Mouse (Mus musculus) intestine, embryonic 14.5 days (tissue): Measurements from ENCODE around the gene Rnf5. TPM values are rescaled to one million over a fixed set of nuclear protein-coding genes. Genes with fewer than 3 reads are reported as not detected.

Source experiments
- ATAC-seq: fragments of 200-750 bp; cut with Nextera tagmentation; replicated peaks from 2 replicates; pipeline ENCODE4 v1.8.0; 2017; ENCODE audit warnings: low read depth, moderate number of reproducible peaks, moderate TSS enrichment, moderate library complexity; ENCODE audit not compliant: low FRiP score, low TSS enrichment
- DNase-seq: peaks from one replicate; pipeline ENCODE4 v3.0.0-alpha.2; 2018; ENCODE audit warnings: low spot score
- H3K27ac ChIP-seq: fragments of 300-500 bp; sonication (generic); 2 replicates; pipeline ENCODE4 v1.5.1; 2014; ENCODE audit warnings: low read depth, mild to moderate bottlenecking, control low read depth
- H3K27me3 ChIP-seq: fragments of 300-500 bp; sonication (generic); replicated peaks from 2 replicates; pipeline ENCODE4 v1.6.1; 2014; ENCODE audit warnings: low read length, control low read depth; ENCODE audit not compliant: control insufficient read depth, insufficient read depth
- H3K36me3 ChIP-seq: fragments of 300-500 bp; sonication (generic); 2 replicates; pipeline ENCODE4 v1.6.1; 2014; ENCODE audit warnings: low read length, control low read depth; ENCODE audit not compliant: control insufficient read depth, insufficient read depth
- H3K4me1 ChIP-seq: fragments of 300-500 bp; sonication (generic); replicated peaks from 2 replicates; pipeline ENCODE4 v1.6.1; 2014; ENCODE audit warnings: low read length, control low read depth, mixed read lengths; ENCODE audit not compliant: control insufficient read depth, insufficient read depth
- H3K4me2 ChIP-seq: fragments of 300-500 bp; sonication (generic); 2 replicates; pipeline ENCODE4 v1.6.1; 2014; ENCODE audit warnings: low read length
- H3K4me3 ChIP-seq: fragments of 300-500 bp; sonication (generic); 2 replicates; pipeline ENCODE4 v1.5.1; 2014; ENCODE audit warnings: low read depth, low read length, control low read depth, mixed read lengths
- H3K9ac ChIP-seq: fragments of 300-500 bp; sonication (generic); 2 replicates; pipeline ENCODE4 v1.6.1; 2014; ENCODE audit warnings: mild to moderate bottlenecking, low read length
- H3K9me3 ChIP-seq: fragments of 300-500 bp; sonication (generic); 2 replicates; pipeline ENCODE4 v1.6.1; 2016; ENCODE audit warnings: low read length, control low read depth; ENCODE audit not compliant: control insufficient read depth
- WGBS: fragments of 180-500 bp; shearing (Covaris S2); extraction: QIAGEN DNeasy Blood & Tissue Kit; methylation state at CpG from one replicate; pipeline ENCODE4 v1.1.7; 2014; 5-methylcytosine and 5-hydroxymethylcytosine counted together
- polyA plus RNA-seq: library from polyadenylated mRNA; unstranded; fragments of >200 nt; fragmentation: Nextera tagmentation; extraction: Ambion mirVana; gene quantifications from 2 replicates; pipeline ENCODE4 v1.2.1, GENCODE M21; 2014

The Rnf5 gene
- polyA plus RNA-seq, 1 experiment from 2014 or later: 110 TPM

DNA sequence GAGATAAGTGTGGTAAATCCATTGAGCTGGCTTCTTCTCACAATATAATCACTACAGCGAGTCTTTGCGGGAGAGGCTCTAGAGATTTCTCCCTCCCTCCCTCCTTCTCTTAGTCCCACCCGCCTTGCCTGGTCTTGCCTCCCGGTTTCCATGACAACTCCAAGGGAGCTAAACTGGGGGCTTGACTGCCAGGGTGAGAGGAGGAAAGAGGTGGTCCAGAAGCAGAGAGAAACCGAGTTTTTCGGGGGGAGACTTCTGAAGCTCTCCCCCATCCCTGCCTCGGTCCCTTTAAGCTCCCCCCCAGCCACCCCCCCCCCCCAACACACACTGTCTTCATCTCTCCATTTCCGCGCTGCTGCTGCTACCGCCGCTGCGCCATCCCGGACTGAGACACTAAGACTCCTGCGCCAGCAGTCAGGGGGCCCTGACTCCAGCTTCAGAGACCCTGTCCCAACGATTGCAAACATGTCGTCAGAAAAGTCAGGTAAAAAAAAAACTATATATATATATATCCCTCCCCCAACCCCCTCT, 25.8 kb upstream of the Rnf5 start, which contains the start of gene Prrt1:
TSS of gene Prrt1 (plus strand) at position 313 of the 531 bp plus-strand sequence.
- Histone ChIP-seq H3K4me1 (peaks cover 45% of the 10 kb centered on the region), H3K27ac (peak within 1 kb of the TSS; percentile 95), H3K4me3 (peak within 1 kb of the TSS; percentile 71), H3K9me3 (no peaks in the 10 kb centered on the region), H3K36me3 (0 out of 2 replicates have a peak, but pooled peaks cover 8% of the 10 kb centered on the region), H3K4me2 (peak within 1 kb of the TSS; percentile 76), H3K9ac (peak within 1 kb of the TSS; percentile 70), H3K27me3 (peaks cover 36% of the 10 kb centered on the region)
- WGBS: 4% methylated on average over 16 of the region's 16 CpGs
- DNase-seq (no peak), ATAC-seq (no peak)

DNA sequence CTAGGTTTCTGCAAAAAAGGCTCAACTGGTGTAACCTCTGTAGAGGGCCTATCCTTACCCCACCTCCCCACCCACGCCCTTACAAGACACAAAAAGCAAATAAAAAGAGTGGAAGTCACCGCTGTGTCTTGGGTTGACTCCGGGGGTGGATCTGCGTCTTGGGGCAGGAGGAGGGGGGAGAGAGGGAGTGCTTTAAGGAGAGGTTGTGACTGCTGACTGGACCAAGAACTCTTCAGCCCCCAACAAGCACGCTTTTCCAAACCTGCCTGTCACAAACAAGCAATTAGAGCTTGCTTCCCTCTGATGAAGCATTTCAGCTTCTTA, 25.1 kb upstream of the Rnf5 start:
- DNase-seq (no peak), ATAC-seq (no peak)
- H3K36me3 ChIP-seq: peaks cover 8% of the 10 kb centered on the region; the same call in 1 of the 2 replicates
- H3K4me3 ChIP-seq: peak overlapping the region; percentile 71
- no peaks in the 10 kb centered on the region for H3K9me3 ChIP-seq
- peaks cover 45% of the 10 kb centered on the region for H3K4me1 ChIP-seq
- H3K9ac ChIP-seq: peak overlapping the region; percentile 70
- peaks cover 36% of the 10 kb centered on the region for H3K27me3 ChIP-seq
- 26% methylated on average over 5 of the region's 5 CpGs for WGBS
- peak overlapping the region; percentile 76 for H3K4me2 ChIP-seq
- H3K27ac ChIP-seq: peak overlapping the region; percentile 95

DNA sequence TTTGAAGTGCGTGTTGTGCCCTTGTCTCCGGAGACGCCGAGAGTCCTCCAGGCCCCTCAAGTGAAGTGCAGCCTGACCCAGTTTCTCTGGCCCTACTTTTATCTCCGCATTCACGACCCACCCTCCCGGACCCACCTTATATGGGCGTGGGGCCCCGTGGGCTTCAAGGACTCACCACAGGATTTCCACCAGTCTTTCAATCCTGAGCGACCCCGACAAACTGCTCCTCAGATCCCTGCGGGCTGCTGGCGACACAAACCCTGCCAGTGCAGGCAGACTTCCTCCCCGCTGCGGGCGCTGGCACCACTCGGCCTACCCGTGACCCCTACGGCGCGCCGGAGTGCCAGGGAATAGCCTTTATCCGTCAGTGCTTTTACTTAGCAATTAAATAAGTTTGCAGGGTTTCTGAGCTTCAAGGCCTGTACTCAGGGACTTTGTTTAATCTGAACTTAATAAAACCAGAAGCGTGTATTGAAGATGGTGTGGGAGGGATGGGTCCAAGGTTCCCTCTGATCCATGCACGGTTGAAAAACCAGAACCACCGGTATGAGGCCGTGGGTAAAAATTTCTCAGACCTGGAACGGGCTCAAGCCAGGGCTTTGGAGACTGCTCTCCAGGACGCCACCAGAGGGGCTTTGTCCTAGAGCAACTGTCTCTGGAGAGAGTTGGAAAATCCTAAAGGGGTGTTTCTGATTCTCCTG, 24.6 kb upstream of the Rnf5 start, which contains the start of gene Ppt2:
TSS of gene Ppt2 (minus strand) at position 568 of the 701 bp plus-strand sequence.
- 2% methylated on average over 29 of the region's 29 CpGs for WGBS
- H3K36me3 ChIP-seq: peaks cover 11% of the 10 kb centered on the region
- H3K4me1 ChIP-seq: peaks cover 45% of the 10 kb centered on the region
- peaks cover 36% of the 10 kb centered on the region for H3K27me3 ChIP-seq
- peak within 1 kb of the TSS; percentile 95 for H3K27ac ChIP-seq
- DNase-seq (peak; percentile 85), ATAC-seq (0 out of 2 replicates have a peak, but pooled peaks have one; percentile 12)
- H3K4me3 ChIP-seq: peak within 1 kb of the TSS; percentile 71
- peak within 1 kb of the TSS; percentile 76 for H3K4me2 ChIP-seq
- H3K9me3 ChIP-seq: no peaks in the 10 kb centered on the region
- peak within 1 kb of the TSS; percentile 70 for H3K9ac ChIP-seq

DNA sequence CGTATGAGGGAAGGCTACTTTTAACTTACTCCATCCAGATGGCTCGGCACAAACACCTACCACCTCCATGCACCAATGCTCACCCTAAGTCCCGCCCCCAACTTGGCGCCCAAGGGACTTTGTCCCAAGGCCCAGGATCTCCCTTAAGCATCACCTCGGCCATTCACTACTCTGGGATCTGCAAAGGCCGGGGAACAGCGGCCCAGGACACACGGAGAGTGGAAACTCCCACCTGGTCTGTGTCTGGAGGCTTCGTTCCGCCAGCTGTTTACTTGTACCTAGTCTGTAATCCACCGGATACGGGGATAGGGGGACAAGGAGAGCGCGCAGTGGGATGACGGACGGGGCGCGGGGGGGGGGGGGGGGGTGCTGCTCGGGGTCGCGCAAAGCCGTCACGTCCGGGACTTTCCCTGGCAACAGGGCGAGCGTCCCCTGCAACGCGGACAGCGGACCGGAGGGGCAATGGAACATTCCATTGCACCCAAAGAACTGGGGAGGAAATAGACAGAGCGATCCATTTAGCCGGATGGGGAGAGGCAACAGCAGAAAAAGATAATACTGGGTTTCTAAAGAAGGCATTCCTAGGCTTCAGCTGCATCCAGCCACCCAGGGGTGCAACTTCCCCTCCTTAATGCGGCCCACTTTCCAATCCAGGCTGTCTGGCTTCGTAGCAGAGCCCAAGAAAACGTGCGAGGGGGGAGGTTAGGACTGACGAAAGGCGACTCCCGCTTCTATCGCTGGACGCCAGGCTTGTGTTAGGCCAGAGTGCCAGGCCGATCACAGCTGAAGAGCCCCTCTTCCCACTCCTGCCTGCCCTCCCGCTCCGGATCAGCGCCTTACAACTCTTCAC, 23.8 kb upstream of the Rnf5 start:
- peak; percentile 73 for ATAC-seq
- H3K9ac ChIP-seq: peak overlapping the region; percentile 70
- under 1% methylated on average over 41 of the region's 45 CpGs for WGBS
- DNase-seq: peak; percentile 93
- peak overlapping the region; percentile 76 for H3K4me2 ChIP-seq
- H3K27ac ChIP-seq: peak overlapping the region; percentile 95
- peaks cover 31% of the 10 kb centered on the region for H3K27me3 ChIP-seq
- peaks cover 45% of the 10 kb centered on the region for H3K4me1 ChIP-seq
- H3K9me3 ChIP-seq: no peaks in the 10 kb centered on the region
- peak overlapping the region; percentile 71 for H3K4me3 ChIP-seq
- peaks cover 19% of the 10 kb centered on the region for H3K36me3 ChIP-seq

DNA sequence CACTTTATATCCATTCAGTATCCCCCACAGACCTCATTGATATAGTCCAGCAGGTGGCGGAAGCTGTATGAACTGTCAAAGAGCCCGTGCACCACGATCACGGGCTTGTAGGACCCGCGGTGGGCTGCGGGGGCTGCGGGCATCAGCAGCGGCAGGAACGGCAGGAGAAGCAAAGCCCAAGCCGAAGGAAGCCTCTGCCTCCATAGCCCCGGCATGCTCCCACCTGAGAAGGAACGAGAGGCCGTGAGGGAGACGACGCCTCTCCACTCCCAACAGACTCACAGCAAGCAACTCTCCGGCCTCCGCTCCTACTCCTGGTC, 23.2 kb upstream of the Rnf5 start:
- no peaks in the 10 kb centered on the region for H3K9me3 ChIP-seq
- DNase-seq (no peak), ATAC-seq (peak; percentile 43; the same call in 1 of the 2 replicates)
- WGBS: under 1% methylated on average over 18 of the region's 18 CpGs
- H3K27me3 ChIP-seq: peaks cover 25% of the 10 kb centered on the region
- peak overlapping the region; percentile 95 for H3K27ac ChIP-seq
- H3K4me1 ChIP-seq: peaks cover 39% of the 10 kb centered on the region
- H3K36me3 ChIP-seq: peaks cover 25% of the 10 kb centered on the region
- peak overlapping the region; percentile 71 for H3K4me3 ChIP-seq
- peak overlapping the region; percentile 51 for H3K9ac ChIP-seq
- peak overlapping the region; percentile 76 for H3K4me2 ChIP-seq

DNA sequence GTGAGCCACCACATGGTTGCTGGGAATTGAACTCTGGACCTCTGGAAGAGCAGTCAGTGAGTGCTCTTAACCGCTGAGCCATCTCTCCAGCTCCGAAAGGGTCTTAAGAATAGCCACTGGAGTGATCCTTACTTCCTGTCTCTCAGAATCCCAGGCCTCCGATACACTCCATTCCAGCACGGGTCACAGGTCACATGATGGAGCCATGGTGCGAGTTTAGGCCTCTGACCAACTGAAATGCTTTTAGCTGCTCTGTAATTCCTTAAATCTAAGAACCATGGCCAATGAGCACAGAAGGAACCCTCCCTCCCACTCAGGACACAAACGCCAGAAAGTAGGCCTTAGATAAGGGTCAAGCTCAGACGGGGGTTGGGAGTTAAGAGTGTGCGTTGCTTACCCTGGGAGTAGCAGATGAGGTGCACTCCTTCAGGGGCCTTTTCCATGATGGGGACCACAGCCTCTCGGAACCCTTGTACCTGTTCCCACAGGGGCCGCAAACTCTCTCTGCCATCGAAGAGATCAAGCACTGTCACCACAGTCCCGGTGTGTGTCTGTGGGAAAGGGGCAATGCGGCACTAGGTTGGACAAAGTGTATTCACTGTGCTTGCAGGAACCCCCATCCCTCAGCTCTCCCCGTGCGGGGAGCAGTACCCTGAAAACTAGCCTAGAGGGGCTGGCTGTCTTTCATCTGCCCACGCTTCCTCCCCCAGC, 22.7 kb upstream of the Rnf5 start:
- Histone ChIP-seq H3K27ac (peak overlapping the region; percentile 95), H3K36me3 (peaks cover 27% of the 10 kb centered on the region), H3K4me2 (peak overlapping the region; percentile 76), H3K9me3 (no peaks in the 10 kb centered on the region), H3K9ac (peak overlapping the region; percentile 51), H3K4me1 (peaks cover 34% of the 10 kb centered on the region), H3K27me3 (peaks cover 20% of the 10 kb centered on the region), H3K4me3 (peak overlapping the region; percentile 71)
- 51% methylated on average over 16 of the region's 16 CpGs for WGBS
- DNase-seq (no peak), ATAC-seq (no peak)

DNA sequence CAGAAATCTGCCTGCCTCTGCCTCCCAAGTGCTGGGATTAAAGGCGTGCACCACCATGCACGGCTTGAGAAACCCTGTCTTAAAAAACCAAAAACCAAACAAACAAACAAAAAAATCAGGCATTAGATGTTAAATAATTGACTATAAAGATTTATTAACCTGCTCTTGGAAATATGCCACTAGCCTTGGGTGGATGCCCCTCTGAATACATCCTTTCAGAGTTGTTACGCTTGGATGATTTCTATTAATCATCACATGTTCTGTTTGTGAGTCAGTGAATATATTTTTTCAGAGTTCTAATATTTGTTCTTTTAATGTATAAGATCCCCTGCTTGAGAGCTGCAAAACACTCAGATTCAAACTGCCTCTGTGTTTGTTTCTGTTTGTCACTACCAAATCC, 21.5 kb upstream of the Rnf5 start:
- DNase-seq (no peak), ATAC-seq (no peak)
- Histone ChIP-seq H3K4me3 (no peak overlapping the region), H3K27me3 (peaks cover 7% of the 10 kb centered on the region), H3K9me3 (no peaks in the 10 kb centered on the region), H3K27ac (no peak overlapping the region), H3K9ac (no peak overlapping the region), H3K36me3 (peaks cover 35% of the 10 kb centered on the region), H3K4me2 (no peak overlapping the region), H3K4me1 (peaks cover 25% of the 10 kb centered on the region)
- 87% methylated on average over 3 of the region's 3 CpGs for WGBS

DNA sequence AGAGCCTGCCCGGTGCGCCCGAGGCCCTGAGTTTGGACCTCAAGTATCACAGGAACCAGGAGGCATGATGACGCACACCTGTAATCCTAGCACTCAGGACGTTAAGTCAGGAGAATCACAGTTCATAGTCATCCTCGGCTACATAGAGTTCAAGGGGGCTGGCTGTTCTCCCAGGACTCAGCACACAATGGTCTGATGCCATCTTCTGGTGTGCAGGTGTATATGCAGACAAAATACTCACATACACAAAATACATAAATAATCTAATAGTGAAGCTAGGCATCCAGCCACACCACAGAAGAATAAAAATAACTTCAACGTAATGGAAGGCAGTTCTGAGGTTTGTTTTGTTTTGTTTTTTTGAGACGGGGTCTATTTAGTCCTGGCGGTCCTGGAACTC, 19.7 kb upstream of the Rnf5 start:
- 81% methylated on average over 9 of the region's 9 CpGs for WGBS
- DNase-seq: no peak
- Histone ChIP-seq H3K4me1 (peaks cover 8% of the 10 kb centered on the region), H3K27ac (no peak overlapping the region), H3K9ac (no peak overlapping the region), H3K27me3 (no peaks in the 10 kb centered on the region), H3K4me3 (no peak overlapping the region), H3K4me2 (no peak overlapping the region), H3K9me3 (no peaks in the 10 kb centered on the region), H3K36me3 (peaks cover 43% of the 10 kb centered on the region)
- ATAC-seq: no peak
